Mouse (Mus musculus) kidney, adult 18-20 months (tissue): Measurements from ENCODE around the gene Hccs.
"Not testable (repeated sequence)": the region's sequence is repeated elsewhere in the genome, so short reads cannot be mapped to it uniquely, and the experiment has no call there.

Experiments
- DNase-seq: peaks from one replicate; pipeline ENCODE4 v3.0.0; 2021

Gene Hccs

DNA sequence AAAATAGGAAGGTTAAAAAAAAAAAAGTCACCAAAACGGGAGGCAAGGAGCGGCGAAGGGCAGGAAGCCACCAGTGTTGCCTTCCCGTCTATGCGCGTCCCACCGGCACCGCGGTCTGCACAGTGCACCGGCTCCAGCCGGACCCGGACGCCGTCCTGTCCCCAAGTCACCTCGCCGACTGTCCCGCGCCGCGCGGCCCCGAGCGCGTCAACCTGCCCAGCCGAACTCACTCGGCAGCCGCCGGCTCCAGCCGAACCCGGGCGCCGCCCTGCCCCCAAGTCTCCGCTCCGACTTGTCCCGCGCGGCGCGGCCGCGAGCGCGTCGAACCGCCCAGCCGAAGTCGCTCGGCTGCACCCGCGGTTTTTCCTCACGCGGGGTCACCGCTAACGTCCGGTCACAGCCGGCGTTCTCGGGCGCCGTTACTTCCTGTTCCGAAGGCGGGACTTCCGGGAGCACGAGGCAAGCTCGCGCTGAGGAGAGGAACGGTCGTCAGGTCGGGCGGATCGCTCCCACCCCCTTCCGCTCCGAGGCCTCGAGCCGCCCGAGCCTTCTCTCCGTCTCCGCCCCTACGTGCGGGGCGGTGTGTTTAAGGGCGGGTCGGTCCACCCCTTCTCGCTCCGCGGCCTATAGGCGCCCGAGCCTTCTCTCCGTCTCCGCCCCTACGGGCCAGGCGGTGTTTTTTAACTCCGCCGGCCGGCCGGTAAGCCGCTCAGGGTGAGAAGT is at the start of gene Hccs:
TSS of gene Hccs (minus strand) at position 428 of the 723 bp plus-strand sequence.
- DNase-seq: peak; percentile 89

- no peak for DNase-seq
Observed at GRCm38 (mm10) chrX:169357146-169357772, 37.1 kb upstream of the Hccs start.

DNA sequence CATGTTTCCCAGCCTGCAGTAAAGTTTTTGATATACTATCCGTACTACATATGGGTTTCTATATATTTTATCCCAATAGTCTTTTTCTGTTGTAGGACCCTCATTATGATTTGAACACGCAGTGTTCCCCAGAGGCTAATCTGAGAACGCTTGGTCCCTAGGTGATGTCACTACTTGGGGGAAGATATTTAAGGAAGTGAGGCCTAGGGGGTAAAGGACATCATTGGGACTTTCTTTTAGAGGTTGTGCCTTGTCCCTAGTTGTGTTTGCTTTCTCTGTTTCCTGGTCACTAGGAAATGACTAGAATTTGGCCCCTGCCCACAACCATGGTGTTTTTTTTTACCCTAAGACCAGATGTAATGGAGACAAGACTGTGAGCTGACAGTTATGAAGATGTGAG is 18.0 kb upstream of the Hccs start:
- no peak for DNase-seq

- DNase-seq: no peak
Observed at GRCm38 (mm10) chrX:169337559-169337958, 17.4 kb upstream of the Hccs start.

DNA sequence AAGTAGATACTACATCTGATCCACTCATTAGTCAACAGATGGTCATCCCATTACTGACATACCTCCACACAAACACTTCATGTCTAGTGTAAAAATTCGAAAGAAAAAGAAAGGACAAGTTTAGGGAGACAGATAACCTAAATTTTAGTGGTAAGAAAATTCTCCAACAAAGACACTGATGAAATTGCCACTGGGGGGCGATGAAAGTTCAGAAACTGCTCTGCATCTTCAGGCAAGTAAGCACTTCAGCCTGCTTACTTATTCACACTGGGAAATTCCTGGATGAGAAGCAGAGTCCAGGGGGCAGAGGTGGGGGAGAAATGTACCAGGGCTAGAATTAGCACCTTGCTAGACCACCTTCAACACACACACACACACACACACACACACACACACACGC is 12.1 kb upstream of the Hccs start:
- peak; percentile 21 for DNase-seq

DNA sequence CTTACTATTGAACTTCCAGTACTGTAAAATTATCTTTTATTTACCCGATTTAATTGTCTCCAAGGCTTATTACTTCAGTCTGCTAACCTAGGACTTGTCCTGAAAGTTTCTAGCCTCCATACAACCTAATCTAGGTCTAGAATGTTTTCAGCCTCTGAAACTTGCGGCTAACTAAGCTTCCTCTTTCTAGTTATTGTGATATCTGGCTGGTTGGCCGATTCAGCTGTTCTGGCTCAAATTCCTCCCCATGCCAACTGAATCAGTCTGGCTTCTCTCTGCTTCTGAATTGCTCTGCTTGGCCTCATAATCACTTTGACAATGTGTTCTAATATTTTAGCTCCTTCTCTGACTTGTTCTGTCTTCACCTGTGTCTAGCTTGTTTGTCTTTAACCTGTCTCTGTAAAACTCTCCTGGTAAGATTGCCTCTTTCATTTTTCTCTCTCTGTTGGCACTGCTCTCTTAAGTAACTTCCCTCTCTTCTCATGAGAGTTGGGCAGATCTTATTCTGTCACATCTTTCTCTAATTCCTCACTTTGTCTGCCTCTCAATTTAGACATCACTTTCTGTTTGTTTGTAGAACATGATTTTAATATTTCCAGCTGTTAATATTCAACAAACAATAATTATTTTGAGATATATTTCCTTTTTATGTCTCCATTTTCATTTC is 5.9 kb upstream of the Hccs start:
- DNase-seq: no peak

GRCm38 (mm10) chrX:169320668-169321005 is 465 bp upstream of the Hccs start:
- not testable (repeated sequence) for DNase-seq

DNA sequence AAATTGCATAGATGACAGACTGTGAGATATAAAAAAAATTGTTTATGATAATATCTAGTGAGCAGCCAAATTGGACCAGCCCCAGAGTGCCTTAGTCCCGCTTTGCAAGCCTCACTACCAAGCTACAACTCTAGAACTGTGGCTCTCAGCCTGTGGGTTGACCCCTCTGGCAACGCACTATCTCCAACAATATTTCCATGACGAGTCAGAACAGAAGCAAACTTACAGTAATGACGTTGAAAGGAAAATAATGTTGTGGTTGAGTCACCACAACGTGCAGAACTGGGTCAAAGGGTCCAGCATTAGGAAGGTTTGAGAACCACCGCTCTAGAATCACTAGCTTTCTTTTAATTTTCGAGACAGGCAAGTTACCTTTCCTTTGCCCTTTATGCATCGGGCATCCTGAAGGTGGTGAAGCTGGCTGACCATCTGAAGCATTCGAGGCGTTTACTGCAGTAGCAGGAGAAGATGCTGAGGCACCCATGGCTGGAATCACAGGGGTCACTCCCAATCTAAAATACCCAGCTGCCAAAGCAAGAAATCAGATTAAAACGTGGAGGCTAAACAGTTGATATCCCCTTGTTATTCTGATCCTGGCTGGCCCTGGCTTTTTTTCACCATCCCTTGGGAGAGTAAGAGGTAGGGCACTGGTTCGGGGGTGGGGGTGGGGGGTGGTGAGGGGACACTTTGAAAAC is 959 bp downstream of the Hccs start:
- no peak for DNase-seq

GRCm38 (mm10) chrX:169308559-169308958 is 11.6 kb downstream of the Hccs start:
- DNase-seq: no peak

- DNase-seq: peak; percentile 51
Observed at GRCm38 (mm10) chrX:169303945-169304344, 16.2 kb downstream of the Hccs start.

DNA sequence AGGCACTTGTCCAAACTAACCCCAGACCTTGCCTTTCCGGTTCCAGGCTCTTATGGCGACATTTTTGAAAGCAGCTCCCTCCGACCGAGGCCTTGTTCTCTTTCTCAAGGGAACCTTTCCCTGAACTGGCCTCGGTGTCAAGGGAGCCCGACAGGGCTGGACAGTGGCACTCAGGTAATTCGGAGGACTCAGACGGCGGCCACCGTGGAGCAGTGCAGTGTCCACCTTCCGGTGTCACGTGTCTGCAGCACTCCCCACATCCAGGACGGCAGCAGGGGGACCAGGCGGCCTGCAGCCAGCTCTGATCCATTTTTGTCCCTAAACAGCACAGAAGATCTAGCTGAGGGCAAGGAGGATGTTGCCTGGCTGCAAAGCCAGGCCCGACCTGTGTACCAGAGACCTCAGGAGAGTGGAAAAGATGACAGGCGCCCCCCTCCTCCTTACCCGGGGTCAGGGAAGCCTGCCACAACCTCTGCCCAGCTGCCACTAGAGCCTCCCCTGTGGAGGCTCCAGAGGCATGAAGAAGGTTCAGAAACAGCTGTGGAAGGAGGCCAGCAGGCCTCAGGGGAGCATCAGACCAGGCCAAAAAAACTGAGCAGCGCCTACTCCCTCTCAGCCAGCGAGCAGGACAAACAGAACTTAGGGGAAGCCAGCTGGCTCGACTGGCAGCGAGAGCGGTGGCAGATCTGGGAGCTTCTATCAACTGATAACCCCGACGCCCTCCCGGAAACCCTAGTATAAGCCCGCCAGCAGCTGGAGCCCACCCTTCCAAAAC is 17.7 kb downstream of the Hccs start:
- peak; percentile 3 for DNase-seq

DNA sequence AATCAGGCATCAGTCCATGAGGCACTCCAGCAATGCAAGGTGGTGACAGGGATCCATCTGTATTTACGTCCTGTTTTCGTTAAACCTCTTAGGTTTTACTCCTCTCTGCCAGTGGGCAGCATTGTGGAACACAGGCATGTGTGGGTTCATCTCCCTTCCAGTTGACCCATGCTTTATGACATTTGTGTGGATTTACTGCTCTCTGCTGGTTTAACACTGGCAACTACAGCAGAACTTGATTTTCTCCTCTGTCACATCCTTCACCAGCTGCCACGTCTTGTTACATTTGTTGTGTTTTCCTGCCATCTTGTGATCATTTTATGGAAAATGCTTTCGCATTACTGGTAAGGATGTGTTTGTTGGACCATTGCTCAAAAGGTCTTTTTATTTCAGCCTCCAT is 20.6 kb downstream of the Hccs start:
- no peak for DNase-seq

- no peak for DNase-seq
Observed at GRCm38 (mm10) chrX:169263433-169264172, 56.6 kb downstream of the Hccs start.

GRCm38 (mm10) chrX:169262212-169262611 is 58.0 kb downstream of the Hccs start:
- DNase-seq: no peak

- no peak for DNase-seq
Observed at GRCm38 (mm10) chrX:169261034-169261433, 59.1 kb downstream of the Hccs start.

DNA sequence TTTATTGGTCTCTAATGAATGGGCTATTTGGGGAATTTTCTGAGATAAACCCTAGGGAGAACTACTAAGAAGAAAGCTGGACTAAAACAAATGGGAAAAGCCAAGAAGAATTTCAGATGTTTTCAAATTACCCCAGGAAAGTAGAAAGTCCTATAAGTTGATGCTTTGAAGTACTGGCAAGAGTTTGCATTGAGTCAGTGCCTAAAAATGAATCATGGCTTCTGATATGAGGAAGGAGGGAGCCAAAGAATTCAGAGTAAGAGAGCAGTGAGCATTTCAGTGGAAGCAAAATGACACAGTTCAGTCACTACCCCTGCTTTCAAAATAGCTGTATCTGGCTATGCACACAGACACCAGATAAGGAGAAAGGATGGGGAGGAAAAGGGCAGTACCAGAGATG is 63.4 kb downstream of the Hccs start:
- no peak for DNase-seq

- no peak for DNase-seq
Observed at GRCm38 (mm10) chrX:169255915-169256314, 64.3 kb downstream of the Hccs start.

DNA sequence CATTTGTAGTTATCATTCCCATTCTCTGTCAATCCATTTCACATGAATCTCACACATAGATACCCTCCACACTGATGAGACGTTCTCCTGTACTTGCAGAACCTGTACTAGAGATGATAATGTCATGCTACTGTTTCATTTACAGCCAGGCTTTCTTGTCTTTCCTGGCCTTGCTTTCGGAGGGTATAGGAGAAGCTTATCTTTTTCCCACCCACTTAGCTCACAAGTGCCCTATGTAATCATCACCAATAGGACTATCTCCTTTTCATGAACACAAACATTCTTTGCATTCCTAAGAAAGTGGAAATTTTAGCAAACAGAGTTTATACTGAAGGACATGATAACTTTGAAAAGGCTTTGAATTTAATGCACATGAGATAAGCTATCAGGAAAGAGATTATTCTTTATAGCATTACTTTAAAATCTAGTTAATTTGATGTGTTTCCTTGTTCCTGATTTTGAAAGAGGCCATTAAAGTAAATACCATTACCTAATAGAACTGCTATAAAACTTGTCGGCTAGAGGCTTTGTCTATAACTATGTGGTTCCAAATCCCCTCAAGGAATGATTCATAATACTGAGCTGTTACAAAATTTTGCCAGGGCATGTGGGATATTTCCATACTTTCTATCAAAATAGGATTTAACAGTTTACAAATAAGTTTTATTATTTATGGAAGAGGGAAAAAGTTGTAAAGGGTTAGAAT is 97.7 kb downstream of the Hccs start:
- no peak for DNase-seq

DNA sequence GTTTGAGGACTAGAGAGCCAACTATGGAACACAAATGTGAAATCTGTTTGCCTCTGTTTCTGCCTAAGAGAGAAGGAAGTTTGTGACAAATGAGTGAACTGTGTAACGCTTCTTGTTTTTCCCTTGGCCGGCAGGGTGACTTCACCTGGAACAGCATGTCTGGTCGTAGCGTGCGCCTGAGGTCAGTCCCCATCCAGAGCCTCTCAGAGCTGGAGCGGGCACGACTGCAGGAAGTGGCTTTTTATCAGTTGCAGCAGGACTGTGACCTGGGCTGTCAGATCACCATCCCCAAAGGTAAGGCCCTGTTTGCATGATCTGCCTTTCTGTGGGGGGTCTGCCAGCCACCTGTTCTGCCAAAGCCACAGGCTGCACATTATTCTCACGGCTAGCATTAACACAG is 100.1 kb downstream of the Hccs start:
- no peak for DNase-seq

DNA sequence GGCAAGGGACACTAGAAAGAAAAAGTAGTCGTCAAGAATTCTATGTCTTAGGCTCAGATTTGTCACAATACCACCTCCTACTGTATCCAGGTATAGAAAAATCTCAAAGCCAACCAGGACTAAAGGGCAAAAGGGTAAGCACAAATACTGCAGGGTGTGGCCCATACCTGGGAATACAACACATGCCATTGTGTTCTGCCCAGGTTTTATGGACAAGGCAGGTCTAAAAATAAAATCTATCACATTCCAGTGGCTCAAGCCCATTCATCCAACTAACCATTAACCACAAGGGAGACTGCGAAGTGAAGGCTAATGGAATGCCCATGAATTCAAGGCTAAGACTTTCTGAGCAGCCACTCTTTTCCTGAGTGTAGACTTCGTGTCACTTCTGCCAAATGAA is 110.2 kb downstream of the Hccs start:
- DNase-seq: no peak
